Mouse (Mus musculus): ENCODE data around the gene Asl.

- TF ChIP-seq CTCF (IDR thresholded peaks at IDR 0.05; ENCODE audit: control insufficient read depth, insufficient read depth, low read length) (no peak), POLR2A (IDR thresholded peaks at IDR 0.05; ENCODE audit: borderline replicate concordance, control insufficient read depth, low read depth, low read length) (no peak)
Observed at GRCm38 (mm10) chr5:130062096-130062495, 33.0 kb upstream of the Asl start.
